Mouse (Mus musculus): ENCODE results near the gene Sytl5. TPM values are rescaled to one million over a fixed set of nuclear protein-coding genes. Genes with fewer than 3 reads are reported as not detected.

The Sytl5 gene
- 1.7 TPM in 1 of 2 replicates, not detected in the other for polyA plus RNA-seq (2012; rRNA removed; ENCODE audit: low replicate concordance)

DNA sequence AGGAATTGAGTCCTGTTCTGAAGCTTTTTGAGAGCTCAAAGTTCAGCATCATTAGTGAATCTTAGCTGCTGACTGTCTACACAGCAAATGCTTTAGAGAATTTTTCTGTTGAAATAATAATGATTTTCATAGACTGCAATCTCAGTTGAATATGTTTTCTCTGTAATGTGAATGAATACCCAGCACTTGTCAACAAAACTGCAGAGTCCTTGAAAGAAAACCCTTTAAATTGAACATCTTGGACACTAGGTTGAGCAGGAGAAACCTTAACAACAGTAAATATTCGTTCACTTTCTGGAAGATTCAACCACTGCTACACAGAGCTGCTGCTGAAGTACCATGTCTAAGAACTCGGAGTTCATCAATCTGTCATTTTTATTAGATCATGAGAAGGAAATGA is at the start of gene Sytl5:
TSS of gene Sytl5 (plus strand) at position 301 of the 400 bp plus-strand sequence.

DNA sequence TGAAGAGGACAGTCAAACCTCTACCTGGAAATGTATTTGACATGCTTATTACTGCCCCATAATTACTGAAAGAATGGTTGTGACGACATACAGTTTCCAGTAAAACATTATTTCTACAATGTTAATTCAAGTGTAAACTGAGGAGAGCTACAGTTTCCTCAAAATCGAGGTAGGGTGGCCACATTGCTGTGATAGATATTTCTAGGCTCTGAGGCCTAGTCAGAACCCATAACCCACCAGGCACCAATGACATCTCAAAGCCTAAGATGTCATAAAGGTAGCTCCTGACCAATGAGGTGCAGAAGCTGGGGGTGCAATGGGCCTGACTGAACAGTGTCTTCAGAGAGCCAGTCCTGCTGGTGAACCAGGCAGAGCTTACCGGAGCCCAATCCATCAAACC is 38.8 kb upstream of the Sytl5 start, which contains the start of gene Hypm:
TSS of gene Hypm (plus strand) at position 301 of the 400 bp plus-strand sequence.

DNA sequence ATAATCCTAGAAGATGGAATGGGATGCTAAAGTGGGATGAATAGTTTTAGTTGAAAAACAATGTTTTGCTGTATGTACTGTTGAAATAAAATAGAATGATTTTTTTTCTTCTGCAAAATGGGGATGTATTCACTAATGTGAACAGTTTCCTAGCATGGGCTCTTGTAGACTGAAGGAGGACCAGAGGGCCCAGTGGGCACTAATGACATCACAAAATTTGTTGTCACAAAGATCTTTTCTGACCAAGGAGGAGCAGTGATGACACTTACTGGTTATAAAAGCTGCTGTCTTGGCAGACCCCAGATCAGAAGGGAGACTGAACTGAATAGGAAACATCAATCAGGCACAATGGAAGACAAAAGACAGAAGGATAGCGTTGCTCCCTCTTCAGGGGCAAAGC is 36.0 kb upstream of the Sytl5 start, which contains the start of gene H2al3:
TSS of gene H2al3 (plus strand) at position 301 of the 400 bp plus-strand sequence.

Other genes starting within 250 kb of the Sytl5 start
- 35.8 and 59.7 TPM in 2 replicates for gene Dynlt3, start 222.6 kb upstream of the Sytl5 start, polyA plus RNA-seq (2012; rRNA removed; ENCODE audit: low replicate concordance)
- gene Hypm, start 38.7 kb upstream of the Sytl5 start, polyA plus RNA-seq (2012; rRNA removed; ENCODE audit: low replicate concordance) = not detected in 2 replicates
- not detected in 2 replicates for gene H2al3, start 35.9 kb upstream of the Sytl5 start, polyA plus RNA-seq (2012; rRNA removed; ENCODE audit: low replicate concordance)
- gene Srpx, start 232.1 kb downstream of the Sytl5 start, polyA plus RNA-seq (2012; rRNA removed; ENCODE audit: low replicate concordance) = 18.4 and 37.3 TPM in 2 replicates